Mouse (Mus musculus): Measurements from ENCODE around the gene Spindoc. TPM values are rescaled to one million over a fixed set of nuclear protein-coding genes. Genes with fewer than 3 reads are reported as not detected.

Gene Spindoc
- polyA plus RNA-seq, 1 experiment from 2014 or later = 2.2 TPM

DNA sequence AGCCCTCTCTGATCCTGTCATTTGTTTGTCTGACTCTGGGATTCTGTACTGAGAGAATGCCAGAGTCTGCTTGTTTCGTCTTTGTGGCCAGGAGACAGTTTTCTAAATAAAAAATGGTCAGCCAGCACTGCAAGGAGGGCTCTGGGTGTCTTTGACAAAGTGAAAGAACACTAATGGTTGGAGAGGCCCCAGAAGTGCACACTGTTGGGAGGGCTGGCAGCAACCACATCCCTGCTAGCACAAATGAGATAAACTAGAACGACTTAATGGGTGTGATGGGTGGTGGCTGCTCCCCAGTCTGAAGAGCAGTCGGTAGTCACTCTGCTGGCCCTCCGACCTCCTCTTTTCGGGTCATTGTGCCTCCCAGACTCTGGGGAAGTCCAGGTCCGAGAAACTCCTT is 36.3 kb upstream of the Spindoc start:
- 32% methylated on average over 6 of the region's 6 CpGs for WGBS (ENCODE audit: insufficient replicate concordance)
- Histone ChIP-seq H3K9me3 (ENCODE audit: low read length) (no peaks in the 10 kb centered on the region), H3K4me1 (ENCODE audit: insufficient read depth) (peaks cover 27% of the 10 kb centered on the region), H3K36me3 (replicated peaks; ENCODE audit: insufficient read depth, low read length) (no peaks in the 10 kb centered on the region), H3K27me3 (ENCODE audit: insufficient read depth, low read length) (peaks cover 24% of the 10 kb centered on the region), H3K4me2 (ENCODE audit: low read depth, low read length) (peak overlapping the region; percentile 93), H3K27ac (ENCODE audit: low read depth) (no peak overlapping the region), H3K9ac (replicated peaks) (no peak overlapping the region), H3K4me3 (ENCODE audit: low read depth, low read length) (no peak overlapping the region)
- ATAC-seq (no peak), DNase-seq (no peak)
- TF ChIP-seq CTCF (IDR thresholded peaks at IDR 0.05; ENCODE audit: low read depth) = no peak
- TF ChIP-seq EP300 (IDR thresholded peaks at IDR 0.05; ENCODE audit: low read depth) = no peak

DNA sequence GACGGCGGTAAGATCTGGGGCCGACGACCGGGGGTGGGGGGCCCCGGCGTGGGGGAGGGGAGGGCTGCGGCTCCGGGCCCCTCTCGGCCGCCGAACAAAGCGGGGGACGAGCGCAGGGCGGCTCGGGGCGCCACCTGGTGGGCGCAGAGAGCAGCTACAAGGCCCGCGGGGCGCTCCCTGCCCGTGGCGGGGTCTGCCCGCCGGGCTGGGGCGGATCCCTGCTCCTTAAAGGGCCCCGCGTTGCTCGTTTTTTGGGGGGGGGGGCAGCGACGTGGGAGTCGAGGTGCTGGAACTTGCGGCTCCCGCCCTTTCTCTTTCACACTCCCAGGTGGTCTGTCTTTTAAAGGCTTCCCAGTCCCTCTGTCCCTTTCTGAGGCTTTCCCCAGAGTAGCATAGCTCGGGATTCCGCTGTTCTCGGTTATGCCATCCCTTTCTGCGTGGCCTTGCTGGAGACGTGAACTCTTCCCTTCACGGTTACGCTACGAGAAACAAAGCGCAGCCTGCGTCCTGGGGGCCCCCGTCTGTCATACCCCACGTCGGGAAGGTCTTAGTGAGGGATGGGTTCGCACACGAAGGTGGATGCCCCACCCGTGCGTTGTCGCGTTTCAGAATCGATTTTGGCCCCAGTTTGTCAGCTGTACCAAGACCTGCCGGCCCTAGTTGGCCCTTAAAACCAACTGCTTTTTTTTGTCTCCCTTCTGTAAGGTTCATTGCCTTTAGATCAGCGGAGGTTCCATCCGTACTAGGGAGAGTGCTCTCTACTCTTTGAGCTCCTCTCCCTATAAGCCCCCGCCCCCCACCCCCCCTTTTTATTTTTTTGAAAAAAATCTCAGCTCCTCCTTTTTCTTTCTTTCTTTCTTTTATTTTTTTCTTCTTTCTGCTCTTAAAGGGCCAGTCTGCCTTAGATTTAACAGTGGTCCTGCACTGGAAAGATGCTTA is 35.4 kb upstream of the Spindoc start:
- Histone ChIP-seq H3K27me3 (ENCODE audit: insufficient read depth, low read length) (peaks cover 24% of the 10 kb centered on the region), H3K36me3 (replicated peaks; ENCODE audit: insufficient read depth, low read length) (no peaks in the 10 kb centered on the region), H3K4me2 (ENCODE audit: low read depth, low read length) (peak overlapping the region; percentile 93), H3K4me1 (ENCODE audit: insufficient read depth) (peaks cover 27% of the 10 kb centered on the region), H3K4me3 (ENCODE audit: low read depth, low read length) (peak overlapping the region; percentile 62), H3K9me3 (ENCODE audit: low read length) (no peaks in the 10 kb centered on the region), H3K9ac (replicated peaks) (peak overlapping the region; percentile 75), H3K27ac (ENCODE audit: low read depth) (0 out of 2 replicates have a peak overlapping the region, but pooled peaks have one; percentile 34)
- DNase-seq (peak; percentile 82), ATAC-seq (peak; percentile 86)
- TF ChIP-seq CTCF (IDR thresholded peaks at IDR 0.05; ENCODE audit: low read depth) (peak; percentile 83), EP300 (IDR thresholded peaks at IDR 0.05; ENCODE audit: low read depth) (no peak)
- WGBS (ENCODE audit: insufficient replicate concordance) = under 1% methylated on average over 43 of the region's 59 CpGs

DNA sequence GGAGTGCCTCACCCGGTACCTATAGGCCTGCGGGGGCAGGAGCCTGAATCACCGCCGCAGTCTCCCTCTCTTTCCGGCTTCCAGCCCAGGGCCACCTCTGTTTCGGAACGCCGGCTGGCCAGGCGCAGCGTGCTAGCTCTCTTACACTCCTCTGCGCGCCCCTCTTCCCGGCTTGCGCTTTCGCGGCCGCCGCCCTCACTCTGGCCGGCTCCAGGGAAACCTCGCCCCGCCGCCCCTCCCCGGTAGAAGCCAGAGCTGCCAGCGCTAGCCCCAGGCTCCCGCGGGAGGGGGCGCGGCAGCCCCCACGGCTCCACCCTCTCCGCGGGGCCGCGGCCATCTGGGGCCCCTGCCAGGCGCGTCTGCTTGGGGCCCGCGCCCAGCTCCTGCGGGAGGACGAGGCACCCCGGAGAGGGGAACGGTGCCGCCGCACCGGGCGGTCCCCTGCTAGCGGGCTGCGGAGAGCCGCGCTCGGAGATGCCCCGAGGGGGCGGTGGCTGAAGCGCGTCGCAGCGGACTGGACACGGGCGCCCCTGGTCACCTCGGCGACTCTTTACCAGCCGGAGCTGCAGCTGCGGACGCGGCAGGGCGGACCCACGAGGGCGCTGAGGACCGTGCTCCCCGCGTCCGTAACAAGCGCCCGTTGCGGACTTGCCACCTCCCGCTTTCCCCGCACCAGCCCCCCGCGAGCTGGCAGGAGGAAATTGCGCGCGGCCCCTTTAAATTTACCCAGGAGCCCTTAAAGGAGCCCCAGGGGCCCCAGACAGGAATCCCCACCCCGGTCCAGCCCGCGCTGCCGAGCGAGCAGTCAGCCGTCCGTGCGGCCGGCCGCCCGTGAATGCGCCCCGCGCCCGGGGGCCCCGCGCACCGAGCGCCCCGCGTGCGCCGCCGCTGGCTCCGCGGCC is 34.3 kb upstream of the Spindoc start, which contains the start of gene 2700081O15Rik:
TSS of gene 2700081O15Rik (plus strand) at position 792 of the 902 bp plus-strand sequence.
- TF ChIP-seq CTCF (IDR thresholded peaks at IDR 0.05; ENCODE audit: low read depth) (no peak), EP300 (IDR thresholded peaks at IDR 0.05; ENCODE audit: low read depth) (no peak)
- H3K27ac ChIP-seq (ENCODE audit: low read depth) = peak within 1 kb of the TSS; percentile 34; the same call in 1 of the 2 replicates
- peaks cover 20% of the 10 kb centered on the region for H3K4me1 ChIP-seq (ENCODE audit: insufficient read depth)
- peak within 1 kb of the TSS; percentile 62 for H3K4me3 ChIP-seq (ENCODE audit: low read depth, low read length)
- H3K9me3 ChIP-seq (ENCODE audit: low read length) = no peaks in the 10 kb centered on the region
- H3K36me3 ChIP-seq (replicated peaks; ENCODE audit: insufficient read depth, low read length) = no peaks in the 10 kb centered on the region
- ATAC-seq (peak; percentile 65), DNase-seq (peak; percentile 71)
- H3K27me3 ChIP-seq (ENCODE audit: insufficient read depth, low read length) = peaks cover 24% of the 10 kb centered on the region
- under 1% methylated on average over 72 of the region's 107 CpGs for WGBS (ENCODE audit: insufficient replicate concordance)
- peak within 1 kb of the TSS; percentile 75 for H3K9ac ChIP-seq (replicated peaks)
- H3K4me2 ChIP-seq (ENCODE audit: low read depth, low read length) = peak within 1 kb of the TSS; percentile 93

DNA sequence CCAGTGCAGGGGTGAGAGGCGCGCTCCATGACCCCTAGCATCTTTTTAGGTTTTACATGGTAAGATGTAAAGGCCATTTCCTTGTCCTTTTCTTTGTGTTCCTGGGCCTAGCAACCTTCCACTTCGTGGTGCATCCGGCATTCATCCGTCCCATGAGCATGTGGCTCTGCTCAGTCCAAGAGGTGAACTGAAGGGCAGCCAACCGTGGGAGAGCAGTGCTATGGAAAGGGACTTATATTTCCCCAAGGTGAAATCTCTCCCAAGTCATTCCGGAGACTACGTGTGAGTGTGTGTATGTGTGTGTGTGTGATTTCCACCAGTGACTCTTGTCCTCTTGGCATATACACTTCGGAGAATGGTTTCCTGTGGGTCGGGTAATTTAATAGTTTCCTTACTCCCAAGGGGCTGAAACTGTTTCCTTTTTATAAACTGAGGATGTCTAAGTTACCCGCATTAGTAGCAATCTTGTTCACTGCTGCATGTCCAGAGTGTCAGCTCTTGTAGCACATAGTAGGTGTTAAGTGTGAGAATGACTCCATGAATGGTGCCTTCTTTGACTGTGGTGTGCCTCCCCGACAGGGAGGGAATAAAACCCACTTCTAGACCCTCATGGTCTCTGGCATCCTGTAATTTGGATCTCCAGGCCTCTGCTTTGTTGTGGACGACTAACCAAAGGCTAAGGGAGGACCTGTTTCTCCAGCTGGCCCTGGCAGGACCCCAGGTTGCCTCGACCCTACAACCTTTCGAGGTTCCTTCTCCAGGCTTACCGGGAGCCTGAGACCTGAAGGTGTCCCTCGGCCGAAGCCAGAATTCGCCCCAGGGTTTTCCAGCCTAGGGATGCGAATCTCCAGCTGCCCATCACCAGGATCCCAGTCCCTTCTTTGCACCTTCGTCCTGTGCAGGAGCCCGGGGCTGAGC is 33.4 kb upstream of the Spindoc start:
- ATAC-seq = no peak
- Histone ChIP-seq H3K9ac (replicated peaks) (peak overlapping the region; percentile 75), H3K9me3 (ENCODE audit: low read length) (no peaks in the 10 kb centered on the region), H3K36me3 (replicated peaks; ENCODE audit: insufficient read depth, low read length) (no peaks in the 10 kb centered on the region), H3K4me1 (ENCODE audit: insufficient read depth) (peaks cover 20% of the 10 kb centered on the region), H3K27me3 (ENCODE audit: insufficient read depth, low read length) (peaks cover 24% of the 10 kb centered on the region), H3K4me2 (ENCODE audit: low read depth, low read length) (peak overlapping the region; percentile 93), H3K4me3 (ENCODE audit: low read depth, low read length) (peak overlapping the region; percentile 62), H3K27ac (ENCODE audit: low read depth) (no peak overlapping the region)
- DNase-seq = no peak
- TF ChIP-seq CTCF (IDR thresholded peaks at IDR 0.05; ENCODE audit: low read depth) = no peak
- TF ChIP-seq EP300 (IDR thresholded peaks at IDR 0.05; ENCODE audit: low read depth) = no peak
- WGBS (ENCODE audit: insufficient replicate concordance) = 43% methylated on average over 22 of the region's 22 CpGs

DNA sequence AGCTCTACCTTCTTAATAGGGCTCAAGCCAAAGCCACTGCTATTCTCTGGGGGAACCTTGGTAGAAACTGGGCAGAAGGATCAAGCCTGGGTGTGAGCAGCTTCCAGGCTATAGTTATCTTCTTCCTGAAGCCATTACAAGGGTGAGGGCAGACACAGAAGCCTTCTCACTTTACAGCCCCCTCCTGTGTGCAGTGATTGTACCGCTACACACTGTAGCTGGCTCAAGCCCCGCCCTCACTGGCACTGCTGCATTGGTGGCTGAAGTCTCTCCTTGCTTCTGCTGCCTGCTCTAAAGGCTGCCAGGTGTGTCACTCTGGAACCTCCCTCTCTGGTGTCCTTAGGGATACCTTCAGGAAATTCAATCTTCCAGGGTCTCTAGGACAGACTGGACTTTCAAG is 29.6 kb upstream of the Spindoc start:
- Histone ChIP-seq H3K27me3 (ENCODE audit: insufficient read depth, low read length) (peaks cover 24% of the 10 kb centered on the region), H3K4me3 (ENCODE audit: low read depth, low read length) (no peak overlapping the region), H3K9ac (replicated peaks) (no peak overlapping the region), H3K4me2 (ENCODE audit: low read depth, low read length) (no peak overlapping the region), H3K4me1 (ENCODE audit: insufficient read depth) (peaks cover 6% of the 10 kb centered on the region), H3K27ac (ENCODE audit: low read depth) (no peak overlapping the region), H3K9me3 (ENCODE audit: low read length) (no peaks in the 10 kb centered on the region), H3K36me3 (replicated peaks; ENCODE audit: insufficient read depth, low read length) (no peaks in the 10 kb centered on the region)
- 74% methylated on average over 2 of the region's 2 CpGs for WGBS (ENCODE audit: insufficient replicate concordance)
- no peak for DNase-seq
- ATAC-seq = no peak
- TF ChIP-seq CTCF (IDR thresholded peaks at IDR 0.05; ENCODE audit: low read depth) (no peak), EP300 (IDR thresholded peaks at IDR 0.05; ENCODE audit: low read depth) (no peak)
